Mouse (Mus musculus): ENCODE results near the gene Hdac5. TPM values are rescaled to one million over a fixed set of nuclear protein-coding genes. Genes with fewer than 3 reads are reported as not detected.

The Hdac5 gene
- polyA plus RNA-seq, 1 experiment, result 58.1 TPM

GRCm38 (mm10) chr11:102236022-102236421 is 6.1 kb upstream of the Hdac5 start:
- no peak for DNase-seq (ENCODE audit: low spot score)

GRCm38 (mm10) chr11:102229331-102229953 is 524 bp downstream of the Hdac5 start:
- no peak for DNase-seq (ENCODE audit: low spot score)

- no peak for DNase-seq (ENCODE audit: low spot score)
Measured at GRCm38 (mm10) chr11:102228646-102229268, 1.2 kb downstream of the Hdac5 start.

DNA sequence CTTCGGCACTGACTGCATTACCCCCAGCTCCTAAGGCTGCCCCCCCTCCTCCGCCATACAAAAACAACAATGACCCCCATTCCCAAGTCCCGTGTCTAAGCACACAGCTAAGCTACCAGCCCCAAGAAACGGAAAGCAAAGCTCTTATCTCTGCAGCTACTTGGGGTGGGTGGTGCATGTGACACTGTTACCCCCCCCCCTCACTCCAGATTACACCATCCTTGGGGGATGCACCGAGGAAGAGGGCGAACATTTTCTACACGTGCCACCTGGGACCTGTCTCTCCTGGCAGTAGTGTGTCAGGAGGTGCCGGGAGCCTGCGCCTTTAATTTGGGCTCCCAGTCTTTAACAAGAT is 1.8 kb downstream of the Hdac5 start:
- DNase-seq (ENCODE audit: low spot score), result no peak

GRCm38 (mm10) chr11:102227270-102228190 is 2.4 kb downstream of the Hdac5 start:
- no peak for DNase-seq (ENCODE audit: low spot score)

DNA sequence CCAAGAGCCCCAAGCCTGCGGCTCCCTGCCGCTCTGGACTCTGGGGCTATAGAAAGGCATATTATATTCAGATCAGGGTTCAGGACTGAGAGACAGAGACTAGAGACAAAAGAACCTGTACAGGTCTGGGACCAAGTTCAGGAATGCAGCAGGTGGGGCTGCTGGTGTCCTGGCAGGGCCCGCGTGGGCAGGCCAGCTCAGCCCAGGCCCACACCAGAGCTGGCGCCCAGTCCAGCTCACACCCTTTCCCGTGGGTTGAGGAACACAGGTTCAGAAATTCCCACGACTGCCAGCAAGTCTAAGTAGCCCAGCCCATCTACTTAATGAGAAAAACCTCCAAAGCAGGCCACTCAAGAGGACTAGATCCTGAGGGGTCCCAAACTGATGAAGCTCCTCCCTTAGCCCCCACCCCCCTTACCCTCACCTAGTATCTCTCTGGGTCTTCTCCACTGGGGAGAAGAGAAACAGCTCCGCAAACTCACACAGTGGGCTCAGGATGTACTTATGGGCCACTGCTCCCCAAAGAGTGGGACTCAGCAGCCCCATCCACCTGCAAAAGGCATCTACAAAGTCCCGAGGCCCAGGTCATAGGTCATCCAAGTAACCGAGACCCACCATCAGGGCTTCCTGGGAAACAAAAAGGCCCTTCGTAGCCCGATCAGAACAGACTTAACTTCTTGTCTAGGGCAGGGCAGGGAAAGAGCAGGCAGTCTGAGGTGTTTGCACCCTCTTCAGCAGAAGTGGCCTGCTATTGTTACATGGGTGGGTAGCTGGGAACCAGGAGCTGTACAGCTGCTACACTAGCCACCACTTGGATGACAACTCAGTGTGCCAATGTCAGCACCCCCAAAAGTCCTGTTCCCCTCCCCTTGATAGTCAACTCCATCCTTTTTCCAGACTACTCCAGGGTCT is 3.6 kb downstream of the Hdac5 start:
- DNase-seq (ENCODE audit: low spot score), result no peak

- DNase-seq (ENCODE audit: low spot score), result no peak
Measured at GRCm38 (mm10) chr11:102225221-102225620, 4.7 kb downstream of the Hdac5 start.

GRCm38 (mm10) chr11:102224686-102225085 is 5.3 kb downstream of the Hdac5 start:
- DNase-seq (ENCODE audit: low spot score), result no peak

DNA sequence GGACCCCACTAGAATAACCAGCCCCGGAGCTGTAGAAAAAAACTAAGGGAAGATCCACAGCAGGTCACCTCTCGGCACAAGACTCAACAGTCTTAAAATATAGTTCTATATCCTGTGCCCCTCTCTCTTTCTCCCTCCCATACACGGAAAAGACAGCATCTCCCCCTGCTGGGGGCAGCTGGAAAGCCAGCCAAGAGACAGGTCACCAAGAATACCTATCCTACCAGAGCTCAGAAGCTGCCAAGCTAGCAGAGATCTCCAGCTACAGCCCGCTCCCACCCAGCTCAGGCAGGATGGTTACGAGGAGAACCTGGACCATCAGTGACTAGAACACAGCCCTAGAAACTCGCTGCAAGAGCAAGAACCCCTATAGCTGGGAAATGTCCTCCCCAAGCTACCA is 6.8 kb downstream of the Hdac5 start:
- peak; percentile 31 for DNase-seq (ENCODE audit: low spot score)

GRCm38 (mm10) chr11:102221954-102222351 is 8.0 kb downstream of the Hdac5 start:
- DNase-seq (ENCODE audit: low spot score), result peak; percentile 41

- peak; percentile 20 for DNase-seq (ENCODE audit: low spot score)
Measured at GRCm38 (mm10) chr11:102221243-102221953, 8.6 kb downstream of the Hdac5 start.

DNA sequence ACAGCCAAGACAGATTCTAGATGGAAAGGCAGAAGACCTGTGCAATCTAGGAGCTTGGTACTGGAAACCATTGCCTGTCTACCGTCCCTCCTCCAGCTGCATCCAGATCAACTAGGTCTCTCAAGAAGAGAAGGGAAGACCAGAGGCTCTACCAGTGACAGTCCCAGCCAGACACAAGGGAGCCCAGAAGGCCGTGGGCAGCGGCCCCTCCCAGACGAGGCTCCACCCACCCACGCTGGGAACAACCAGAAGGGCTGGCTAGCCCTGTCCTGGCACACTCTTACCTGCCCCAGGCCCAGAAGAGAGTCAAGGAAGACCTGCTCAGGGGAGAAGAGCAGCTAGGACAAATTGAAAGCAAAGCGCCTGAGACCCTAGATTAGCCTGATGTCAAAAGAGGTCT is 9.5 kb downstream of the Hdac5 start:
- DNase-seq (ENCODE audit: low spot score), result peak; percentile 29

DNA sequence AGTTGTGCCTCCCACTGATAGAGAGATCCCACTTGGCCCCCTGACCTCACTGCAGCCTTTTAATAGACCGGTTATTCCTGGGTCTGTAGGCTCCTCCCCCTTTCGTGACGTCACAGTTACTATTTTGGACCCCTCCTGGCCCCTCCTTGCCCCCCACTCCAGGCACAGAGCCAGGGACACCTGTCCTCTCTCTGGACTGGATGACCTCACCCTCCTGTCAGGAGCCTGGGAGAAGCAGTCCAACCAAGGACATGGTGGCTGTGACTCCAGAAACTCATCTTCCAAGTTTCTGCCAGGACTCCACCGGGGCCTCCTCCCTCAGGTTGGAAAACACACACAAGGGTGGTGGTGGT is 10.0 kb downstream of the Hdac5 start:
- DNase-seq (ENCODE audit: low spot score), result no peak

GRCm38 (mm10) chr11:102219247-102219993 is 10.5 kb downstream of the Hdac5 start:
- peak; percentile 26 for DNase-seq (ENCODE audit: low spot score)

DNA sequence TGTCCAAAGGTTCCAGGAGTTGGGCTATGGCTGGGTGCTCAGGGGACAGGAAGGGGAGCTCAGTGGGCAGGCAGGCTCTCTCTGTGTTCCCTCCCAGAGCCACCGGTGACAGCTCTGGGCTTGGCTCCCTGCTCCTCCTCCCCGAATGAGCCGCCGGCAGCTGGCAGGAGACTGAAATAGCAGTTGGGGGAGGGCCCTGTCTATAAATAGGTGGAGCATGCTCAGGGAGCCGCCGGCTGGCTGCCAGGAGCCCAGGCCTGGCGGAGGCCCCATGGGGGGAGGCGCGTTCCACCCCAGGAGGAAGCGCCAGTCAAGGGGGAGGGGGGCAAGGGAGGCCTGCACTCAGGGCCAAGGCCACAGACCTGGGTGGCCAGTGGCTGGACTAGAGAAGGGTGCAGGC is 11.2 kb downstream of the Hdac5 start:
- DNase-seq (ENCODE audit: low spot score), result peak; percentile 91

DNA sequence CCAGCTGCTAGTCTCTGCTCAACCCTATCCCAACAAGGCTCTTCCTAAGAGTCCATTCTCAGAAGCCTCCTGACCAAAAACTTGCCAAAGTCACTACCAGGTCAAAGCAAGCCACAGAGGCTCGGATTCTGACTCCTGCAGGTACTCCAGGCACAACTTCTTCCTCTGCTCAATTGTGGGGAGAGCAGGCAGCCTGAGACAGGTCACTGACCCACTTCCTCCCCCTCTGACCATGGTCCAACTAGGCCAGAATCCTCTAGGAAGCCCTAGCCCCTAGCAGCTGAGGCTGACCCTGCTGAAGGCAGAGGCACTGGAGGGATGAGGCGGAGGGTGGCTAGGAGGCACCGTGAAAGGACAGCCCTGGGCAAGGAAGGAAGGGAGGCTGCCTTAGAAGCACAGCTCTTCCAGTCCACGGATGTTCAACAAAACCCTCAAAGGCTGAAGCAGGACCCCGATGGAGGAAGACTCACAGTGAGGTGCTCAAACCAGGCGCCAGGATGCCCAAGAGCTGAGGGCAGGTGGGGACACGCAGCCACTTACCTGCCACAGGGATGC is 12.0 kb downstream of the Hdac5 start:
- DNase-seq (ENCODE audit: low spot score), result no peak

DNA sequence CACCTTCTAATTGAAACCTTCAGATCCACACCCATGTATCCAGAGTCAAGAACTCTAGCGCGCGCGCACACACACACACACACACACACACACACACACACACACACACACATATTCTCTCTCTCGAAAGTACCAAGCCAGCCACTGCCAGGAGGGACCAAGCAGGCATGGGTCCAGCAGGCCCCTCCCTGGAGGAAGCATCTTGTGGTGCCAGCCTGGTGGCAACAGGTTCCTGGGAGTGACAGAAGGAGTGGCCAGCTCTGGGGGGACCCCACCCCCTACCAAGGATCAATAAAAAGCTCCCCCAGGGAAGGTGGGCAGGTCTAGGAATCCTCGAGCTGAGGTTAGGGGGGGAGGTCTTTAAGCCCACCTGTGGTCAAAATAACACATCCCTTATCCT is 12.6 kb downstream of the Hdac5 start:
- peak; percentile 24 for DNase-seq (ENCODE audit: low spot score)

GRCm38 (mm10) chr11:102216886-102217240 is 13.1 kb downstream of the Hdac5 start:
- peak; percentile 25 for DNase-seq (ENCODE audit: low spot score)

DNA sequence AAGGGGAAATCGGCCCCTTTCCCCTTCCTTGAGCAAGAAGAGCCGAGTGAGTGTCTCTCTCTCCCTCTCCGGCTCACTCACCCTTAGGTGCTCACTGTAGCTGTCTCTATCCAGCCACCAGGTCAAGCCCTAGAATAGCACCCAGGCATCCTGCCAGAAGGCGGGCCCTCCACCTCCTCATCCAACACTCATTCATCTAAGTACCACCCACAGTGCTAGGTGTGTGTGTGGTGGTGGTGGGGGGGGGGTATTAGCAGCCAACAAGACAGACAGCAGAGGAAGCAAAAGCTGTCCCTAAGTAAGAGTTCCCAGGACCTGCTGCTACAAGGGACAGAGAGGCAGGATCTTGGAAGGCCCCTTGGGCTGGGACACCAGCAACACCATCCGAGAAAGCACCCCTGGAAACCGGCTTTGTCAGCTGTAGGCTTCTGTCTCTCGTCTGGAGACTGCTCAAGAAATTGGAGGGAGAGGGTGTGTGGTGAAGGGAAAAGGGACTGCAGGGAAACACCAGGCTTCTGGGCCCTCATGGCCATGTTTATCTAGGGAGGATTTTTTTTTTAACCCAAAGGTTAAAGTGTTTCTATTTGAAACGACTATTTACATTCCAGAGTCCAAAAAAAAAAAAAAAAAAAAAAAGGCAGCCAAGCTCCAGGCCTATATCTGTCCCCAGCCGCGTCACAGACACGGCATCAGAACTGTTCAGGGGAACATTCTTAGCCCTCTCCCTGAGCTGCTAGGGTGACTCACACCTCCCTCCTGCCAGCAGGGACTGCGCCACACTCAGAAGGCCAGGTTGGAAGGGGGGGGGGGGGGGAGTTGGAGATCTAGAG is 13.7 kb downstream of the Hdac5 start:
- no peak for DNase-seq (ENCODE audit: low spot score)

Data from urinary bladder, adult 2 months (tissue).